Mouse (Mus musculus) CH12.LX (cell line): Measurements from ENCODE around the gene Hilpda.

Experiments
- CTCF ChIP-seq, 2 experiments: IDR thresholded peaks in 1 of 2; conservative IDR thresholded peaks in 1 of 2; 2 replicates each; pipeline ENCODE4 v1.5.1; 2011 to 2012; ENCODE audit warnings: low read depth in 2 of 2, low read length in 2 of 2, improper control_type of control experiment in 1 of 2, inconsistent platforms in 1 of 2, mild to moderate bottlenecking in 1 of 2, moderate library complexity in 1 of 2
- E2F4 ChIP-seq: IDR thresholded peaks from 2 replicates; pipeline ENCODE4 v1.6.1; 2011; ENCODE audit warnings: low read depth, low read length, improper control_type of control experiment; ENCODE audit not compliant: insufficient replicate concordance
- ELF1 ChIP-seq: IDR thresholded peaks from 2 replicates; pipeline ENCODE4 v1.6.1; 2014; ENCODE audit warnings: low read depth, mild to moderate bottlenecking, inconsistent platforms, low read length, improper control_type of control experiment
- EP300 ChIP-seq: IDR thresholded peaks from 2 replicates; pipeline ENCODE4 v1.6.1; 2011; ENCODE audit warnings: low read length, improper control_type of control experiment
- KAT2A ChIP-seq: IDR thresholded peaks from 2 replicates; pipeline ENCODE4 v1.6.1; 2012; ENCODE audit warnings: low read length, improper control_type of control experiment, inconsistent platforms; ENCODE audit not compliant: insufficient replicate concordance
- MAX ChIP-seq: IDR thresholded peaks from 2 replicates; pipeline ENCODE4 v1.6.1; 2011; ENCODE audit warnings: low read length, improper control_type of control experiment
- MAZ ChIP-seq: IDR thresholded peaks from 2 replicates; pipeline ENCODE4 v1.6.1; 2012; ENCODE audit warnings: low read depth, mild to moderate bottlenecking, inconsistent platforms, low read length, improper control_type of control experiment, moderate library complexity
- MXI1 ChIP-seq: IDR thresholded peaks from 2 replicates; pipeline ENCODE4 v1.6.1; 2011; ENCODE audit warnings: mild to moderate bottlenecking, low read depth, low read length, improper control_type of control experiment
- POLR2A ChIP-seq: IDR thresholded peaks from 2 replicates; pipeline ENCODE4 v1.6.1; 2011; ENCODE audit warnings: low read depth, mild to moderate bottlenecking, improper control_type of control experiment, low read length
- RAD21 ChIP-seq: IDR thresholded peaks from 2 replicates; pipeline ENCODE4 v1.6.1; 2011; ENCODE audit warnings: low read depth, mild to moderate bottlenecking, low read length, improper control_type of control experiment, moderate library complexity
- ZNF384 ChIP-seq: IDR thresholded peaks from 2 replicates; pipeline ENCODE4 v1.6.1; 2012; ENCODE audit warnings: low read depth, low read length, improper control_type of control experiment, inconsistent platforms

- no peak for TF ChIP-seq MAX
- no peak for TF ChIP-seq MAZ
- TF ChIP-seq EP300, result no peak
- TF ChIP-seq MXI1, result no peak
- TF ChIP-seq KAT2A, result no peak
- no peak for TF ChIP-seq POLR2A
- TF ChIP-seq CTCF (conservative IDR thresholded peaks at IDR 0.05 in 1 of 2, IDR thresholded peaks at IDR 0.05 in 1 of 2; ENCODE audit: low read depth in 2 of 2, low read length in 2 of 2), result no peak
- TF ChIP-seq RAD21, result no peak
- TF ChIP-seq ELF1, result no peak
- no peak for TF ChIP-seq ZNF384
- TF ChIP-seq E2F4, result no peak
Measured at GRCm38 (mm10) chr6:29317286-29317685, 45.0 kb downstream of the Hilpda start.
